Mouse (Mus musculus) heart, embryonic 13.5 days (tissue): Measurements from ENCODE around the gene Dscam. TPM values are rescaled to one million over a fixed set of nuclear protein-coding genes. Genes with fewer than 3 reads are reported as not detected.

Source experiments
- ATAC-seq: fragments of 200-750 bp; cut with Nextera tagmentation; 2 replicates; pipeline ENCODE4 v1.8.0; 2017; ENCODE audit warnings: moderate TSS enrichment; ENCODE audit not compliant: insufficient number of reproducible peaks, low FRiP score, low TSS enrichment; ENCODE audit errors: extremely low read depth
- H3K27ac ChIP-seq: fragments of 300-500 bp; sonication (generic); replicated peaks from 2 replicates; pipeline ENCODE4 v1.5.1; 2015; ENCODE audit warnings: moderate library complexity, mild to moderate bottlenecking, inconsistent platforms
- H3K27me3 ChIP-seq: fragments of 300-500 bp; sonication (generic); replicated peaks from 2 replicates; pipeline ENCODE4 v1.6.1; 2015; ENCODE audit warnings: mild to moderate bottlenecking, inconsistent platforms
- H3K36me3 ChIP-seq: fragments of 300-500 bp; sonication (generic); 2 replicates; pipeline ENCODE4 v1.6.1; 2015; ENCODE audit warnings: mild to moderate bottlenecking, inconsistent platforms
- H3K4me1 ChIP-seq: fragments of 300-500 bp; sonication (generic); 2 replicates; pipeline ENCODE4 v1.6.1; 2015; ENCODE audit warnings: inconsistent platforms
- H3K4me2 ChIP-seq: fragments of 300-500 bp; sonication (generic); 2 replicates; pipeline ENCODE4 v1.6.1; 2015; ENCODE audit warnings: inconsistent platforms, mild to moderate bottlenecking, moderate library complexity
- H3K4me3 ChIP-seq: fragments of 300-500 bp; sonication (generic); 2 replicates; pipeline ENCODE4 v1.5.1; 2015; ENCODE audit warnings: moderate library complexity, mild to moderate bottlenecking, inconsistent platforms
- H3K9ac ChIP-seq: fragments of 300-500 bp; sonication (generic); 2 replicates; pipeline ENCODE4 v1.6.1; 2015; ENCODE audit warnings: inconsistent platforms, mild to moderate bottlenecking, moderate library complexity
- H3K9me3 ChIP-seq: fragments of 300-500 bp; sonication (generic); 2 replicates; pipeline ENCODE4 v1.6.1; 2016; ENCODE audit warnings: inconsistent platforms
- WGBS: fragments of 180-500 bp; shearing (Covaris S2); methylation state at CpG from one replicate; pipeline ENCODE4 v1.1.7; 2015; ENCODE audit warnings: mixed read lengths; 5-methylcytosine and 5-hydroxymethylcytosine counted together
- polyA plus RNA-seq: library from polyadenylated mRNA; unstranded; fragments of >200 nt; fragmentation: Nextera tagmentation; extraction: Ambion mirVana; gene quantifications from 2 replicates; pipeline ENCODE4 v1.2.1, GENCODE M21; 2015

Gene Dscam
- polyA plus RNA-seq, 1 experiment from 2014 or later, result not detected

- peaks cover 3% of the 10 kb centered on the region for H3K27me3 ChIP-seq
- no peaks in the 10 kb centered on the region for H3K36me3 ChIP-seq
- H3K9ac ChIP-seq, result no peak overlapping the region
- H3K4me3 ChIP-seq, result no peak overlapping the region
- no peaks in the 10 kb centered on the region for H3K9me3 ChIP-seq
- ATAC-seq, result no peak
- no peak overlapping the region for H3K27ac ChIP-seq
- no peak overlapping the region for H3K4me2 ChIP-seq
- peaks cover 6% of the 10 kb centered on the region; the same call in 1 of the 2 replicates for H3K4me1 ChIP-seq
- WGBS, result 73% methylated on average over 25 of the region's 25 CpGs
These were observed 497.2 kb downstream of the Dscam start for GRCm38 (mm10) chr16:96673191-96673847.

GRCm38 (mm10) chr16:96671603-96672374 is 498.8 kb downstream of the Dscam start:
- Histone ChIP-seq H3K4me3 (no peak overlapping the region), H3K9me3 (no peaks in the 10 kb centered on the region), H3K4me2 (no peak overlapping the region), H3K27me3 (peaks cover 3% of the 10 kb centered on the region), H3K9ac (no peak overlapping the region), H3K36me3 (no peaks in the 10 kb centered on the region), H3K27ac (no peak overlapping the region), H3K4me1 (no peaks in the 10 kb centered on the region)
- 57% methylated on average over 11 of the region's 11 CpGs for WGBS
- no peak for ATAC-seq

- no peaks in the 10 kb centered on the region for H3K9me3 ChIP-seq
- 59% methylated on average over 5 of the region's 5 CpGs for WGBS
- no peaks in the 10 kb centered on the region for H3K36me3 ChIP-seq
- H3K9ac ChIP-seq, result no peak overlapping the region
- H3K27me3 ChIP-seq, result peaks cover 3% of the 10 kb centered on the region
- H3K27ac ChIP-seq, result no peak overlapping the region
- H3K4me2 ChIP-seq, result no peak overlapping the region
- ATAC-seq, result no peak
- no peak overlapping the region for H3K4me3 ChIP-seq
- no peaks in the 10 kb centered on the region for H3K4me1 ChIP-seq
These were observed 500.8 kb downstream of the Dscam start for GRCm38 (mm10) chr16:96669706-96670105.

- Histone ChIP-seq H3K27me3 (peaks cover 3% of the 10 kb centered on the region), H3K4me2 (no peak overlapping the region), H3K9me3 (no peaks in the 10 kb centered on the region), H3K4me3 (no peak overlapping the region), H3K9ac (no peak overlapping the region), H3K4me1 (no peaks in the 10 kb centered on the region), H3K27ac (no peak overlapping the region), H3K36me3 (no peaks in the 10 kb centered on the region)
- ATAC-seq, result no peak
- 72% methylated on average over 1 of the region's 1 CpGs for WGBS
These were observed 502.1 kb downstream of the Dscam start for GRCm38 (mm10) chr16:96668478-96668877.

GRCm38 (mm10) chr16:96661073-96661472 is 509.5 kb downstream of the Dscam start:
- Histone ChIP-seq H3K9ac (no peak overlapping the region), H3K4me1 (no peaks in the 10 kb centered on the region), H3K27me3 (no peaks in the 10 kb centered on the region; the same call in 1 of the 2 replicates), H3K9me3 (no peaks in the 10 kb centered on the region), H3K36me3 (no peaks in the 10 kb centered on the region), H3K4me2 (no peak overlapping the region), H3K4me3 (no peak overlapping the region), H3K27ac (no peak overlapping the region)
- WGBS, result 68% methylated on average over 3 of the region's 3 CpGs
- ATAC-seq, result no peak

- Histone ChIP-seq H3K4me2 (no peak overlapping the region), H3K4me3 (no peak overlapping the region), H3K36me3 (no peaks in the 10 kb centered on the region), H3K9ac (no peak overlapping the region), H3K4me1 (no peaks in the 10 kb centered on the region), H3K9me3 (no peaks in the 10 kb centered on the region), H3K27me3 (no peaks in the 10 kb centered on the region; the same call in 1 of the 2 replicates), H3K27ac (no peak overlapping the region)
- ATAC-seq, result no peak
- WGBS, result 60% methylated on average over 5 of the region's 5 CpGs
These were observed 511.3 kb downstream of the Dscam start for GRCm38 (mm10) chr16:96659275-96659674.

GRCm38 (mm10) chr16:96655548-96655947 is 515.0 kb downstream of the Dscam start:
- no peak overlapping the region for H3K4me2 ChIP-seq
- 79% methylated on average over 4 of the region's 4 CpGs for WGBS
- no peaks in the 10 kb centered on the region for H3K9me3 ChIP-seq
- H3K27ac ChIP-seq, result no peak overlapping the region
- no peak overlapping the region for H3K9ac ChIP-seq
- H3K27me3 ChIP-seq, result no peaks in the 10 kb centered on the region; the same call in 1 of the 2 replicates
- no peak overlapping the region for H3K4me3 ChIP-seq
- H3K36me3 ChIP-seq, result no peaks in the 10 kb centered on the region
- H3K4me1 ChIP-seq, result no peaks in the 10 kb centered on the region
- ATAC-seq, result no peak

GRCm38 (mm10) chr16:96654054-96654453 is 516.5 kb downstream of the Dscam start:
- Histone ChIP-seq H3K27ac (no peak overlapping the region), H3K36me3 (no peaks in the 10 kb centered on the region), H3K9me3 (no peaks in the 10 kb centered on the region), H3K4me2 (no peak overlapping the region), H3K27me3 (no peaks in the 10 kb centered on the region), H3K4me3 (no peak overlapping the region), H3K9ac (no peak overlapping the region), H3K4me1 (no peaks in the 10 kb centered on the region)
- 82% methylated on average over 4 of the region's 4 CpGs for WGBS
- no peak for ATAC-seq

- no peak for ATAC-seq
- Histone ChIP-seq H3K27ac (no peak overlapping the region), H3K4me3 (no peak overlapping the region), H3K4me1 (no peaks in the 10 kb centered on the region), H3K27me3 (no peaks in the 10 kb centered on the region), H3K9ac (no peak overlapping the region), H3K4me2 (no peak overlapping the region), H3K36me3 (no peaks in the 10 kb centered on the region), H3K9me3 (no peaks in the 10 kb centered on the region)
- 74% methylated on average over 3 of the region's 3 CpGs for WGBS
These were observed 519.1 kb downstream of the Dscam start for GRCm38 (mm10) chr16:96651444-96651843.

- no peak overlapping the region for H3K4me2 ChIP-seq
- H3K9ac ChIP-seq, result no peak overlapping the region
- H3K9me3 ChIP-seq, result no peaks in the 10 kb centered on the region
- H3K27me3 ChIP-seq, result no peaks in the 10 kb centered on the region
- H3K36me3 ChIP-seq, result no peaks in the 10 kb centered on the region
- ATAC-seq, result no peak
- no peak overlapping the region for H3K4me3 ChIP-seq
- no peak overlapping the region for H3K27ac ChIP-seq
- H3K4me1 ChIP-seq, result no peaks in the 10 kb centered on the region
- 43% methylated on average over 3 of the region's 3 CpGs for WGBS
These were observed 530.5 kb downstream of the Dscam start for GRCm38 (mm10) chr16:96640101-96640500.

GRCm38 (mm10) chr16:96635916-96636315 is 534.6 kb downstream of the Dscam start:
- no peaks in the 10 kb centered on the region for H3K36me3 ChIP-seq
- no peak overlapping the region for H3K4me3 ChIP-seq
- 68% methylated on average over 2 of the region's 2 CpGs for WGBS
- H3K9me3 ChIP-seq, result no peaks in the 10 kb centered on the region
- H3K27ac ChIP-seq, result no peak overlapping the region
- H3K4me1 ChIP-seq, result no peaks in the 10 kb centered on the region
- no peak overlapping the region for H3K4me2 ChIP-seq
- H3K27me3 ChIP-seq, result no peaks in the 10 kb centered on the region
- no peak overlapping the region for H3K9ac ChIP-seq
- ATAC-seq, result no peak

- Histone ChIP-seq H3K27me3 (no peaks in the 10 kb centered on the region), H3K9me3 (no peaks in the 10 kb centered on the region), H3K36me3 (no peaks in the 10 kb centered on the region), H3K9ac (no peak overlapping the region), H3K27ac (no peak overlapping the region), H3K4me2 (no peak overlapping the region), H3K4me3 (no peak overlapping the region), H3K4me1 (no peaks in the 10 kb centered on the region)
- no peak for ATAC-seq
These were observed 535.8 kb downstream of the Dscam start for GRCm38 (mm10) chr16:96634791-96635143.
